Mouse (Mus musculus) embryonic facial prominence, embryonic 11.5 days (tissue): ENCODE results near the gene Picalm. TPM values are rescaled to one million over a fixed set of nuclear protein-coding genes. Genes with fewer than 3 reads are reported as not detected.

Experiments
- ATAC-seq: fragments of 200-750 bp; cut with Nextera tagmentation; replicated peaks from 2 replicates; pipeline ENCODE4 v1.8.0; 2017; ENCODE audit warnings: low read depth; ENCODE audit not compliant: insufficient number of reproducible peaks, low FRiP score, low TSS enrichment
- DNase-seq: peaks from one replicate; pipeline ENCODE4 v3.0.0-alpha.2; 2015; ENCODE audit warnings: low spot score
- H3K27ac ChIP-seq: fragments of 300-500 bp; sonication (generic); replicated peaks from 2 replicates; pipeline ENCODE4 v1.5.1; 2014; ENCODE audit warnings: mild to moderate bottlenecking, low read depth, low read length, control low read depth
- H3K27me3 ChIP-seq: fragments of 300-500 bp; sonication (generic); 2 replicates; pipeline ENCODE4 v1.6.1; 2014; ENCODE audit warnings: mild to moderate bottlenecking, low read length, moderate library complexity, mixed read lengths; ENCODE audit not compliant: control insufficient read depth, insufficient read depth
- H3K36me3 ChIP-seq: fragments of 300-500 bp; sonication (generic); replicated peaks from 2 replicates; pipeline ENCODE4 v1.6.1; 2014; ENCODE audit warnings: low read depth, mild to moderate bottlenecking, low read length, moderate library complexity, mixed read lengths; ENCODE audit not compliant: control insufficient read depth, insufficient read depth
- H3K4me1 ChIP-seq: fragments of 300-500 bp; sonication (generic); 2 replicates; pipeline ENCODE4 v1.6.1; 2014; ENCODE audit warnings: low read length, mixed read lengths; ENCODE audit not compliant: control insufficient read depth, insufficient read depth
- H3K4me2 ChIP-seq: fragments of 300-500 bp; sonication (generic); 2 replicates; pipeline ENCODE4 v1.6.1; 2014; ENCODE audit warnings: low read depth, mild to moderate bottlenecking, control low read depth, low read length, moderate library complexity
- H3K4me3 ChIP-seq: fragments of 300-500 bp; sonication (generic); 2 replicates; pipeline ENCODE4 v1.5.1; 2014; ENCODE audit warnings: low read depth, low read length, control low read depth
- H3K9ac ChIP-seq: fragments of 300-500 bp; sonication (generic); replicated peaks from 2 replicates; pipeline ENCODE4 v1.6.1; 2014; ENCODE audit warnings: mild to moderate bottlenecking, control low read depth, low read length
- H3K9me3 ChIP-seq: fragments of 300-500 bp; sonication (generic); replicated peaks from 2 replicates; pipeline ENCODE4 v1.6.1; 2016; ENCODE audit warnings: mild to moderate bottlenecking, low read length, inconsistent platforms, mixed read lengths; ENCODE audit not compliant: control insufficient read depth
- WGBS: fragments of 180-500 bp; shearing (Covaris S2); extraction: QIAGEN DNeasy Blood & Tissue Kit; methylation state at CpG from one replicate; pipeline ENCODE4 v1.1.7; 2014; 5-methylcytosine and 5-hydroxymethylcytosine counted together
- polyA plus RNA-seq: library from polyadenylated mRNA; unstranded; fragments of >200 nt; fragmentation: Nextera tagmentation; extraction: Ambion mirVana; gene quantifications from 2 replicates; pipeline ENCODE4 v1.2.1, GENCODE M21; 2014

Gene Picalm
- polyA plus RNA-seq, 1 experiment from 2014 or later, result 32.1 TPM

- no peaks in the 10 kb centered on the region for H3K9me3 ChIP-seq
- no peaks in the 10 kb centered on the region for H3K4me1 ChIP-seq
- ATAC-seq (no peak), DNase-seq (no peak)
- H3K27ac ChIP-seq, result no peak overlapping the region
- H3K9ac ChIP-seq, result no peak overlapping the region
- H3K4me3 ChIP-seq, result no peak overlapping the region
- WGBS, result 93% methylated on average over 2 of the region's 2 CpGs
- H3K4me2 ChIP-seq, result no peak overlapping the region
- H3K27me3 ChIP-seq, result no peaks in the 10 kb centered on the region
- peaks cover 2% of the 10 kb centered on the region for H3K36me3 ChIP-seq
Measured at GRCm38 (mm10) chr7:90175576-90175975, 45.6 kb downstream of the Picalm start.

- ATAC-seq, result no peak
- no peaks in the 10 kb centered on the region for H3K27me3 ChIP-seq
- no peaks in the 10 kb centered on the region for H3K9me3 ChIP-seq
- DNase-seq, result no peak
- WGBS, result 96% methylated on average over 1 of the region's 1 CpGs
- H3K27ac ChIP-seq, result no peak overlapping the region
- H3K36me3 ChIP-seq, result no peaks in the 10 kb centered on the region; the same call in 1 of the 2 replicates
- no peaks in the 10 kb centered on the region for H3K4me1 ChIP-seq
- no peak overlapping the region for H3K4me3 ChIP-seq
- no peak overlapping the region for H3K9ac ChIP-seq
- no peak overlapping the region for H3K4me2 ChIP-seq
Measured at GRCm38 (mm10) chr7:90180635-90181034, 50.6 kb downstream of the Picalm start.

GRCm38 (mm10) chr7:90200251-90200650 is 70.2 kb downstream of the Picalm start:
- no peaks in the 10 kb centered on the region for H3K4me1 ChIP-seq
- ATAC-seq (no peak), DNase-seq (no peak)
- no peaks in the 10 kb centered on the region for H3K27me3 ChIP-seq
- no peak overlapping the region; the same call in 1 of the 2 replicates for H3K4me2 ChIP-seq
- no peak overlapping the region for H3K4me3 ChIP-seq
- no peak overlapping the region for H3K27ac ChIP-seq
- no peaks in the 10 kb centered on the region for H3K36me3 ChIP-seq
- H3K9me3 ChIP-seq, result no peaks in the 10 kb centered on the region
- no peak overlapping the region for H3K9ac ChIP-seq
- 95% methylated on average over 5 of the region's 5 CpGs for WGBS

GRCm38 (mm10) chr7:90201877-90202465 is 72.0 kb downstream of the Picalm start:
- Histone ChIP-seq H3K4me1 (no peaks in the 10 kb centered on the region), H3K9ac (no peak overlapping the region), H3K4me3 (no peak overlapping the region), H3K4me2 (no peak overlapping the region), H3K27ac (no peak overlapping the region), H3K36me3 (peaks cover 2% of the 10 kb centered on the region; the same call in 1 of the 2 replicates), H3K9me3 (no peaks in the 10 kb centered on the region), H3K27me3 (no peaks in the 10 kb centered on the region)
- DNase-seq, result no peak
- no peak for ATAC-seq
- WGBS, result 92% methylated on average over 2 of the region's 2 CpGs

- Histone ChIP-seq H3K27me3 (no peaks in the 10 kb centered on the region), H3K4me3 (no peak overlapping the region), H3K36me3 (peaks cover 2% of the 10 kb centered on the region; the same call in 1 of the 2 replicates), H3K4me2 (no peak overlapping the region), H3K4me1 (no peaks in the 10 kb centered on the region), H3K9ac (no peak overlapping the region), H3K27ac (no peak overlapping the region), H3K9me3 (no peaks in the 10 kb centered on the region)
- no peak for DNase-seq
- ATAC-seq, result no peak
- WGBS, result 92% methylated on average over 2 of the region's 2 CpGs
Measured at GRCm38 (mm10) chr7:90203914-90204313, 73.9 kb downstream of the Picalm start.

GRCm38 (mm10) chr7:90210116-90210515 is 80.1 kb downstream of the Picalm start:
- Histone ChIP-seq H3K4me3 (no peak overlapping the region), H3K4me2 (no peak overlapping the region), H3K27ac (no peak overlapping the region), H3K9ac (no peak overlapping the region), H3K27me3 (no peaks in the 10 kb centered on the region), H3K36me3 (peaks cover 2% of the 10 kb centered on the region; the same call in 1 of the 2 replicates), H3K4me1 (no peaks in the 10 kb centered on the region), H3K9me3 (no peaks in the 10 kb centered on the region)
- DNase-seq, result no peak
- ATAC-seq, result no peak
- 86% methylated on average over 2 of the region's 2 CpGs for WGBS

GRCm38 (mm10) chr7:90210947-90211346 is 80.9 kb downstream of the Picalm start:
- Histone ChIP-seq H3K9me3 (no peaks in the 10 kb centered on the region), H3K9ac (no peak overlapping the region), H3K27ac (no peak overlapping the region), H3K4me3 (no peak overlapping the region), H3K4me2 (no peak overlapping the region), H3K27me3 (no peaks in the 10 kb centered on the region), H3K36me3 (peaks cover 2% of the 10 kb centered on the region; the same call in 1 of the 2 replicates), H3K4me1 (no peaks in the 10 kb centered on the region)
- no peak for ATAC-seq
- DNase-seq, result no peak

GRCm38 (mm10) chr7:90216511-90216910 is 86.5 kb downstream of the Picalm start:
- no peak overlapping the region for H3K27ac ChIP-seq
- no peaks in the 10 kb centered on the region for H3K9me3 ChIP-seq
- ATAC-seq (0 out of 2 replicates have a peak, but pooled peaks have one; percentile 19), DNase-seq (no peak)
- 41% methylated on average over 8 of the region's 8 CpGs for WGBS
- no peak overlapping the region for H3K4me3 ChIP-seq
- H3K36me3 ChIP-seq, result no peaks in the 10 kb centered on the region
- H3K27me3 ChIP-seq, result no peaks in the 10 kb centered on the region
- no peak overlapping the region for H3K4me2 ChIP-seq
- H3K4me1 ChIP-seq, result no peaks in the 10 kb centered on the region
- H3K9ac ChIP-seq, result no peak overlapping the region
